Mouse (Mus musculus): ENCODE results near the gene Pdp2. TPM values are rescaled to one million over a fixed set of nuclear protein-coding genes. Genes with fewer than 3 reads are reported as not detected.

Gene Pdp2
- 6.8 and 9.7 TPM in 2 replicates for polyA plus RNA-seq (2012; rRNA removed)

- DNase-seq (ENCODE audit: low read depth), result peak; percentile 97
- TF ChIP-seq POLR2A (IDR thresholded peaks at IDR 0.05; ENCODE audit: borderline replicate concordance, extremely low read depth, insufficient read depth, insufficient read length, poor library complexity, severe bottlenecking) (peak; percentile 11; the same call in 1 of the 2 replicates), CTCF (IDR thresholded peaks at IDR 0.05; ENCODE audit: borderline replicate concordance, extremely low read depth, insufficient read depth, insufficient read length) (no peak)
Observed at GRCm38 (mm10) chr8:104591133-104591834, at the start of gene Pdp2. Pdp2 (plus strand) TSS chr8:104591451.

- TF ChIP-seq POLR2A (IDR thresholded peaks at IDR 0.05; ENCODE audit: borderline replicate concordance, extremely low read depth, insufficient read depth, insufficient read length, poor library complexity, severe bottlenecking), result no peak
- no peak for TF ChIP-seq CTCF (IDR thresholded peaks at IDR 0.05; ENCODE audit: borderline replicate concordance, extremely low read depth, insufficient read depth, insufficient read length)
- no peak for DNase-seq (ENCODE audit: low read depth)
Observed at GRCm38 (mm10) chr8:104541515-104541880, 49.8 kb upstream of the Pdp2 start.

DNA sequence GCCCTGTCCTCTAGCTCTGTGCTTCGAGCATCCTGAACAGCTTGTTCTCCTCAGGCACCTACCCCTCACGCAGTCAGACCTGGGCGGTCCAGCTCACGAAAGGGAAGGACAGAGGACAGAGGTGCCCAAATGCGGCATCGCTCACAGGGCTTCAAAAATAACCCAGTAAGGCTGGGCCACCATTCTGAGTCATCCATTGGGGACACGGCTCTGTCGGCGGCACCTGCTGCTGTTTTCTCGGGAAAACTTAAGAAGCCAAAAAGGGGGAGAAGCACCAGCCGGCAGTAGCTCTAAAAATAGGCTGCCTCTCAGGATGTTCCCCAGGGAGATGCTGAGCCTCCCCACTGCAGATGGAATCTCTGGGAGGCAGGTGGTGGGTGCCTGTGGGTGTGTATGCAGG lies 49.1 kb upstream of the Pdp2 start:
- no peak for DNase-seq (ENCODE audit: low read depth)
- TF ChIP-seq CTCF (IDR thresholded peaks at IDR 0.05; ENCODE audit: borderline replicate concordance, extremely low read depth, insufficient read depth, insufficient read length), result no peak
- TF ChIP-seq POLR2A (IDR thresholded peaks at IDR 0.05; ENCODE audit: borderline replicate concordance, extremely low read depth, insufficient read depth, insufficient read length, poor library complexity, severe bottlenecking), result no peak

GRCm38 (mm10) chr8:104543440-104544045 lies 47.7 kb upstream of the Pdp2 start:
- DNase-seq (ENCODE audit: low read depth), result no peak
- TF ChIP-seq POLR2A (IDR thresholded peaks at IDR 0.05; ENCODE audit: borderline replicate concordance, extremely low read depth, insufficient read depth, insufficient read length, poor library complexity, severe bottlenecking) (no peak), CTCF (IDR thresholded peaks at IDR 0.05; ENCODE audit: borderline replicate concordance, extremely low read depth, insufficient read depth, insufficient read length) (no peak)

GRCm38 (mm10) chr8:104555191-104555590 lies 36.1 kb upstream of the Pdp2 start:
- TF ChIP-seq POLR2A (IDR thresholded peaks at IDR 0.05; ENCODE audit: borderline replicate concordance, extremely low read depth, insufficient read depth, insufficient read length, poor library complexity, severe bottlenecking), result no peak
- no peak for TF ChIP-seq CTCF (IDR thresholded peaks at IDR 0.05; ENCODE audit: borderline replicate concordance, extremely low read depth, insufficient read depth, insufficient read length)

GRCm38 (mm10) chr8:104557226-104557625 lies 34.0 kb upstream of the Pdp2 start:
- TF ChIP-seq CTCF (IDR thresholded peaks at IDR 0.05; ENCODE audit: borderline replicate concordance, extremely low read depth, insufficient read depth, insufficient read length), result no peak
- TF ChIP-seq POLR2A (IDR thresholded peaks at IDR 0.05; ENCODE audit: borderline replicate concordance, extremely low read depth, insufficient read depth, insufficient read length, poor library complexity, severe bottlenecking), result no peak
- DNase-seq (ENCODE audit: low read depth), result no peak

More at GRCm38 (mm10) chr8:104555191-104555590, 36.1 kb upstream of the Pdp2 start:
- DNase-seq (ENCODE audit: low read depth), result no peak

DNA sequence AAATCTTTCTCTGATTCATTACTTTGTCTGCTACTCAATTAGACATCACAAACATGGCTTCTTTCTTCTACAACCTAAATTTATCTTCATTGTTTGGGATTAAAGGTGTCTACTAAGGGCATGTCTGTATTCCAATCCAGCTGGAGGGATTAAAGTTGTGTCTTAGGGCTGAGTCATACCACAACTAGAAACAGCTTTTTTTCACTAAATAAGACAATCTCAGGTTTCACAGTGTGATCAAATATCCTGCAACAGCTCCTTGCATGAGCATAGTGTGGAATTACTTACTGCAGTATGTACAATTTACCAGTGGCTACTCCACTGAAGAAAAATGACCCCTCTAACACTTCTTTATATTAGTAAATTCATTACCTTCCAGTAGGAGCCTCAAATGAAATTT lies 30.5 kb upstream of the Pdp2 start:
- TF ChIP-seq CTCF (IDR thresholded peaks at IDR 0.05; ENCODE audit: borderline replicate concordance, extremely low read depth, insufficient read depth, insufficient read length), result no peak
- no peak for TF ChIP-seq POLR2A (IDR thresholded peaks at IDR 0.05; ENCODE audit: borderline replicate concordance, extremely low read depth, insufficient read depth, insufficient read length, poor library complexity, severe bottlenecking)
- no peak for DNase-seq (ENCODE audit: low read depth)

DNA sequence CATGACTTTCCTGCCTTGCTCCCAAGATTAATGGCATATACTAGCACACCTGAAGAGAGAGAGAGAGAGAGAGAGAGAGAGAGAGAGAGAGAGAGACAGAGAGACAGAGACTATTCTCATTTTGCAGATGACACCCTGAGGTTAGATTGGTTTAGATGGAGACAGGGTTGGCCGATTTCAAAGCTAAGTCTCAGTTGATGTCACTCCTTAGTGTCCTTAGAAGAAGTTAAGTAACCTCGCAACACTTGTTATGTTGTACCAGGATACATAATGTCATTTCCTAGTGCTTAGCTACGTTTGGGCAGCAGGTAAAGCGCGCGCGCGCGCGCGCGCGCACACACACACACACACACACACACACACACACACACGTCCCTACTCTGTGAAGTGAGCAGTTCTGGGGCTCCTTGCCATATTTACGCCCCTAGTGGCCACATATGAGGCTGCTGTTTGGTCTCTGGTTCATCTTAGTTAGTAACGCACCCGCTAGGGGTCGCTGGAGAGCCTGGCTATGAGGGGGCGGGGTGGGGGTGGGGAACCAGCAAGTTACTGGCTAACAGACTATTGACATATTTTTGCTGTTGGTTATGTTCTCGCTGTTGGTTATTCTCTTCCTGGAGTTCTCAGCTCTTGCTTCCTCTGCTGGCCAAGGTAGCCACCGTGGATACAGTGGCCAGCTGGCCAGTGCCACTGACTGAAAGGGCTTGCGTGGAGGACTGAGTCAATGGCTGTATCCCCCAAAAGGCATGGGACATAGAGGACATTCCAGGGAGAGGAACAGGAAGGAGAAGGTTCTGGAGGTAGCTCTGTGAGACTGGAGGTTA lies 26.4 kb upstream of the Pdp2 start:
- DNase-seq (ENCODE audit: low read depth), result peak; percentile 91
- TF ChIP-seq POLR2A (IDR thresholded peaks at IDR 0.05; ENCODE audit: borderline replicate concordance, extremely low read depth, insufficient read depth, insufficient read length, poor library complexity, severe bottlenecking) (no peak), CTCF (IDR thresholded peaks at IDR 0.05; ENCODE audit: borderline replicate concordance, extremely low read depth, insufficient read depth, insufficient read length) (peak; percentile 85)

GRCm38 (mm10) chr8:104565457-104565798 lies 25.8 kb upstream of the Pdp2 start:
- TF ChIP-seq CTCF (IDR thresholded peaks at IDR 0.05; ENCODE audit: borderline replicate concordance, extremely low read depth, insufficient read depth, insufficient read length) (no peak), POLR2A (IDR thresholded peaks at IDR 0.05; ENCODE audit: borderline replicate concordance, extremely low read depth, insufficient read depth, insufficient read length, poor library complexity, severe bottlenecking) (no peak)
- no peak for DNase-seq (ENCODE audit: low read depth)

DNA sequence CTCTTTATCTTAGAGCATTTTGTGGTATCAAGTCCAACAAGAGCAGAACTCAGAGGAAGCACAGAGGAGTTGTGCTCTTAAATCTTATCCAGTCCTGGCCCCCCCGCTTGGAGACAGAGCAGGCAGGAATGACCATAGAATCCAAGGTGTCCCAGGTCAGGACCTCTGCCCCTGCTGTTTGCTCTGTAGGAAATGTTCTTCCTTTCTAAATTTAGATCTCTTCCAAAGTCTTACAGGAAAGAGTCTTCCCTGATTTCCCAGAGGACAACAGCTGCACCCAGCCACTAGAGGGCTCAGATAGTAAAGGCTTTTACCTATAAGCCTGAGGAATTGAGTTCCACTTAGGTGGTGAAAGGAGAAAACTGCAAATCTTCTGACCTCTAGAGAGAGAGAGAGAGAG lies 21.7 kb upstream of the Pdp2 start:
- DNase-seq (ENCODE audit: low read depth), result peak; percentile 15
- TF ChIP-seq POLR2A (IDR thresholded peaks at IDR 0.05; ENCODE audit: borderline replicate concordance, extremely low read depth, insufficient read depth, insufficient read length, poor library complexity, severe bottlenecking) (no peak), CTCF (IDR thresholded peaks at IDR 0.05; ENCODE audit: borderline replicate concordance, extremely low read depth, insufficient read depth, insufficient read length) (peak; percentile 51; the same call in 1 of the 2 replicates)

Measured in brain, embryonic 14.5 days (tissue).